Mouse (Mus musculus) E14TG2a.4 (cell line): ENCODE measurements at regions not wholly inside any gene's neighbourhood (a gene's known extent, or its start where the extent isn't known, plus 50 kb on each side); places are given as distances from the start of the nearest gene placed in this dataset.

ENCODE experiments used
- CTCF ChIP-seq: conservative IDR thresholded peaks from 2 replicates; pipeline ENCODE4 v1.5.1; 2014; ENCODE audit warnings: low read length
- NANOG ChIP-seq: IDR thresholded peaks from 2 replicates; pipeline ENCODE4 v1.6.1; 2014; ENCODE audit warnings: borderline replicate concordance, low read length, mixed read lengths
- POU5F1 ChIP-seq: IDR thresholded peaks from 2 replicates; pipeline ENCODE4 v1.6.1; 2014; ENCODE audit warnings: low read length, borderline replicate concordance

DNA sequence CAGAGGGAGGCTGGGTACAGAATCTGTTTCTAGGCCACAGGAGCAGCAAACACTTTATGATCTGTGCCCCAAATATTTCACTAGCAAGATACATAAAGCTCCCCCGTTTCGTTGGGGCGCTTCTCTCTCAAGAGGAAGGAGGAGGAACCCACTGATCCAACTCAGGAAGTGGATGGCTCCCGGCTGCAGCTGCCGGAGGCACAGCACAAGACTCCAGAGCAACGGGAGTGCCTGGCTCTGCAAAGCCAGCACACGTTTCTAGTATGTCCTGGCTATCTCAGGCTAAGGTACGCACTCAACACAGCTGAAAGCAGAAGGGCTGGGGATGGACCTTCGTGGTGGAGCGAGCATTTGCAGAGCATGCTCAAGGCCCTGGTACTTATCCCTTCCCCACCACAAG lies 223.2 kb upstream of the Sox2 start:
- TF ChIP-seq CTCF (no peak), NANOG (no peak), POU5F1 (no peak)
